Mouse (Mus musculus) midbrain, embryonic 10.5 days (tissue): Measurements from ENCODE around the gene Prmt6. TPM values are rescaled to one million over a fixed set of nuclear protein-coding genes. Genes with fewer than 3 reads are reported as not detected.

Experiments
- DNase-seq: peaks from one replicate; pipeline ENCODE4 v3.0.0-alpha.2; 2017; ENCODE audit warnings: low spot score
- H3K27ac ChIP-seq: fragments of 300-500 bp; sonication (generic); replicated peaks from 2 replicates; pipeline ENCODE4 v1.5.1; 2016; ENCODE audit warnings: mild to moderate bottlenecking
- H3K27me3 ChIP-seq: fragments of 300-500 bp; sonication (generic); 2 replicates; pipeline ENCODE4 v1.6.1; 2016; ENCODE audit warnings: low read depth, mild to moderate bottlenecking; ENCODE audit not compliant: poor library complexity, severe bottlenecking
- H3K36me3 ChIP-seq: fragments of 300-500 bp; sonication (generic); 2 replicates; pipeline ENCODE4 v1.6.1; 2016; ENCODE audit warnings: mild to moderate bottlenecking, moderate library complexity
- H3K4me1 ChIP-seq: fragments of 300-500 bp; sonication (generic); 2 replicates; pipeline ENCODE4 v1.6.1; 2016
- H3K4me3 ChIP-seq: fragments of 300-500 bp; sonication (generic); 2 replicates; pipeline ENCODE4 v1.5.1; 2016; ENCODE audit warnings: mild to moderate bottlenecking, moderate library complexity
- H3K9me3 ChIP-seq: fragments of 300-500 bp; sonication (generic); replicated peaks from 2 replicates; pipeline ENCODE4 v1.6.1; 2016; ENCODE audit warnings: mild to moderate bottlenecking
- WGBS: fragments of 180-500 bp; shearing (Covaris S2); methylation state at CpG from one replicate; pipeline ENCODE4 v1.1.7; 2016; 5-methylcytosine and 5-hydroxymethylcytosine counted together
- polyA plus RNA-seq: library from polyadenylated mRNA; unstranded; fragments of >200 nt; fragmentation: Nextera tagmentation; extraction: Ambion mirVana; gene quantifications from 2 replicates; pipeline ENCODE4 v1.2.1, GENCODE M21; 2016

The Prmt6 gene
- 27.4 and 28.2 TPM in 2 replicates for polyA plus RNA-seq

DNA sequence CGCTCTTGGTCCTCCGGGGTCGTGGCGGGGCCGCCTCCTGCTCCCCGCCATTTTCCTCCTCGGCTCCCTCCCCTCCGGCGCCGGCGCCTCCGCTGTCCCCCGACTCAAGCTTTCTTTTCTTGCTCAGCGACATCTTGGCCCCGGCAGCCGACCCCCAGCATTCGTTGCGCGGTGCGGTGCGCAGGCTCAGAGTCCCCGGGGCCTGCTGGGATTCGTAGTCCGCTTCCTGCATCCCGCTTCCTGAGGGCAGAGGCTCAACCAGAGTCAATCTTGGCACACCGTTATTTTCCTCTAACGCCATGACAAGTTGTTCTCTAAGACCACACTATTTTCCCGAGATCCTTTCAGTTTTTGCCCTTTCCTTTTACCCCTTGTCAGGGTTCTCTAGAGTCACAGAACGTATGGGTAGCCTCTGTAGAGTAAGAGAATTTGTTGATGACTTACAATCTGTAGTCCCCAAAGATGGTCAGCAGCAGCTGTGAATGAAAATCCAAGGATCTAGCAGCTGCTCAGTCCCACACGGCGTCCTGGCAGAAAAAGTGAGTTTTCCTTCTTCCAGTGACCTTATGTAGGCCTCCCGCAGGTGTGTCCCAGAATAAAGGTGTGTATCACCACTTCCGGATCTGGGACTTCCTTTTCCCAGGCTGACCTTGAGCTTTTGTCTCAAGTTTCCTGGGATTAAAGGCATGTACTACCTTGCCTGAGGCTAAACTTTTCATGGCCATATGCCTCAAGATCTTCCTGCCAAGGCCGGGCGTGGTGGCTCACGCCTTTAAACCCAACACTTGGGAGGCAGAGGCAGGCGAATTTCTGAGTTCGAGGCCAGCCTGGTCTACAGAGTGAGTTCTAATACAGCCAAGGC lies at the start of gene Prmt6:
Gene Prmt6, minus strand, starts transcription at position 160 of the 862 bp plus-strand sequence.
- H3K4me1 ChIP-seq: peaks cover 24% of the 10 kb centered on the region
- peak within 1 kb of the TSS; percentile 90 for H3K4me3 ChIP-seq

DNA sequence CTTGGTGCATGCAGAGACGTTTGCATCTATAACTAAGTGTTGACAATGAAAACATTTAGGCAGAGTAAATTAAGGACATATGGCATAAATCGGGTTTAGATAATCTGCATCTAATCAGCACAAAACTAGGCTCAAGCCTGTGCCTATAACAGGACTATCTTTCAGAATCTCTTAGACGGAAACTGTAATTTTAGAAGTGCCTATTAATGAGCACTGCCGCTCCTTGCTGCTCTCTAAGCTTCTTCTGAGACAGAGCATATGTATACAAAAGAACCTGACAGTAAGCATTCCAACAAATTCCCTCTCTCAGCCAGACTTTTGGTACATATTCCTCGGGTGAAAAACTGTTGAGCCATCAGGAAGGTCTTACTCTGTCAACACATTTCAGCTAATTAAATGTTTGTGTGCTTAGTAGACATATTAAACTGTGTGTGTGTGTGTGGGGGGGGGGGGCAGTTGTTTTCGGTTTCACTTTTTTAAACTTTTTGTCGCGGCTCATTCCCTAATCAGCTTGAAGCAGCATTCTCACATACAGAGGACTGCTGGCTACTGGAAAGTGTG lies 39.8 kb upstream of the Prmt6 start:
- DNase-seq: no peak
- no peak overlapping the region for H3K27ac ChIP-seq
- 90% methylated on average over 8 of the region's 8 CpGs for WGBS
- H3K36me3 ChIP-seq: no peaks in the 10 kb centered on the region
- no peaks in the 10 kb centered on the region for H3K9me3 ChIP-seq
- no peak overlapping the region for H3K4me3 ChIP-seq
- no peaks in the 10 kb centered on the region for H3K27me3 ChIP-seq
- H3K4me1 ChIP-seq: no peaks in the 10 kb centered on the region

More for the DNA sequence above, at the start of gene Prmt6:
- Histone ChIP-seq H3K36me3 (peaks cover 18% of the 10 kb centered on the region), H3K9me3 (no peaks in the 10 kb centered on the region), H3K27me3 (no peaks in the 10 kb centered on the region), H3K27ac (peak within 1 kb of the TSS; percentile 96)
- peak; percentile 91 for DNase-seq
- 20% methylated on average over 38 of the region's 38 CpGs for WGBS

DNA sequence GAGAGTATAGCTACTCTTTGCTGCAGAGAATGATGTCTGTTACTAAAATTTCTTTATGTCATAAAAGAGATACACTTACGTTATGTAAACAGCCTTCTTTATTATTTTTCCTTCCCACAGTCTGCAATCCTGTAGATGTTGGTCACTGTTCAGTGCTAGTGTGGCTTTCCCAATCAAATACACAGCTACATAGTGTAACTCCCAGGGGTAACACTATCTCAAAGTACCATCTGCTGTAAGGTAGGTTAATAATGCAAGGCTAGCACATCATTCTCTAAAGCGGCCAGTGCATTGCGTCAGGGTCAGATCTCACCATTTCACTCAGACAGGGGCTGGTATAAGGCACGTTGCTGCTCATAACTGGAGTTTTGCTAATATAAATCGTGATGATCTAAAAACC lies 31.9 kb upstream of the Prmt6 start:
- no peak for DNase-seq
- H3K4me3 ChIP-seq: no peak overlapping the region
- no peaks in the 10 kb centered on the region for H3K9me3 ChIP-seq
- H3K4me1 ChIP-seq: no peaks in the 10 kb centered on the region
- no peaks in the 10 kb centered on the region for H3K36me3 ChIP-seq
- H3K27me3 ChIP-seq: no peaks in the 10 kb centered on the region
- H3K27ac ChIP-seq: no peak overlapping the region
- 87% methylated on average over 5 of the region's 5 CpGs for WGBS

DNA sequence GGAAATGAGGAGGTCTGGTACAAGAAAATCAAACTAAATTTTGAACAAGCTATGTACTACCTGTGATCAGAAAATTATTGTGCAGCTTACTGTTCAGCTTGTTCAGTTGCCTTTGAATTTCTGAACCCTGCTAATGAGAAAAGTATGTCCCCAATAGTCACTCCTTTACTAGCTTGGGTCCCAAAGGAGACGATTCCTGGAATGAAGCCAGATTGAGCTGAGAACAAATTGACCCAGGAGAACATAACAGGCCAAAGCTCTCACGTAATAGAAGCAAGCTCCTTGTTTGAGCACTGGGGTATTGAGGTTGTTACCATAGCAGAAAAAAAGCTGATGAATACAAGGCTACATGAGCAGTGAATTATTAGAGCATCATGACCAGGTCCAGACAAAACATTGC lies 17.0 kb upstream of the Prmt6 start:
- no peaks in the 10 kb centered on the region for H3K27me3 ChIP-seq
- no peak overlapping the region for H3K4me3 ChIP-seq
- H3K9me3 ChIP-seq: no peaks in the 10 kb centered on the region
- 83% methylated on average over 2 of the region's 2 CpGs for WGBS
- DNase-seq: no peak
- H3K4me1 ChIP-seq: no peaks in the 10 kb centered on the region
- no peaks in the 10 kb centered on the region for H3K36me3 ChIP-seq
- H3K27ac ChIP-seq: no peak overlapping the region

DNA sequence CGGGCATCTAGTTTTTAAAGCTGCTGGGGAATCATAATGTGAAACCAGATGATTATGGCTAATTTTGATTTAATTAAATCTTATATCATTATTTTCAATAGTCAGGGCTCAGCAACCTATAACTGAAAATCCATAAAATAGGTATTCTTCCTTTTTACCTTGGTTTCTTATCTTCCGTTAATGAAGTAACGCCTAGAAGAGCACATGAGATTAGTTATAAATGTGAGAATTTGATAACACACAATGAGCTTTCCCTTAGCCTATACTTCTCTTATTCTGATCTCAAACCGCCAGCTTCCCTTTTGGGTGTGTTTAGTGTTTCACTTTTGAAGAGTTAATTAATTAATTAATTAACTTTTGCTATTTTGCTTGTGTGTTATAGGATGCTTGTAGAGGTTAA lies 2.3 kb upstream of the Prmt6 start:
- H3K9me3 ChIP-seq: no peaks in the 10 kb centered on the region
- H3K36me3 ChIP-seq: no peaks in the 10 kb centered on the region
- no peak overlapping the region for H3K27ac ChIP-seq
- WGBS: 92% methylated on average over 4 of the region's 4 CpGs
- H3K4me3 ChIP-seq: no peak overlapping the region
- DNase-seq: no peak
- H3K4me1 ChIP-seq: peaks cover 18% of the 10 kb centered on the region
- H3K27me3 ChIP-seq: no peaks in the 10 kb centered on the region

DNA sequence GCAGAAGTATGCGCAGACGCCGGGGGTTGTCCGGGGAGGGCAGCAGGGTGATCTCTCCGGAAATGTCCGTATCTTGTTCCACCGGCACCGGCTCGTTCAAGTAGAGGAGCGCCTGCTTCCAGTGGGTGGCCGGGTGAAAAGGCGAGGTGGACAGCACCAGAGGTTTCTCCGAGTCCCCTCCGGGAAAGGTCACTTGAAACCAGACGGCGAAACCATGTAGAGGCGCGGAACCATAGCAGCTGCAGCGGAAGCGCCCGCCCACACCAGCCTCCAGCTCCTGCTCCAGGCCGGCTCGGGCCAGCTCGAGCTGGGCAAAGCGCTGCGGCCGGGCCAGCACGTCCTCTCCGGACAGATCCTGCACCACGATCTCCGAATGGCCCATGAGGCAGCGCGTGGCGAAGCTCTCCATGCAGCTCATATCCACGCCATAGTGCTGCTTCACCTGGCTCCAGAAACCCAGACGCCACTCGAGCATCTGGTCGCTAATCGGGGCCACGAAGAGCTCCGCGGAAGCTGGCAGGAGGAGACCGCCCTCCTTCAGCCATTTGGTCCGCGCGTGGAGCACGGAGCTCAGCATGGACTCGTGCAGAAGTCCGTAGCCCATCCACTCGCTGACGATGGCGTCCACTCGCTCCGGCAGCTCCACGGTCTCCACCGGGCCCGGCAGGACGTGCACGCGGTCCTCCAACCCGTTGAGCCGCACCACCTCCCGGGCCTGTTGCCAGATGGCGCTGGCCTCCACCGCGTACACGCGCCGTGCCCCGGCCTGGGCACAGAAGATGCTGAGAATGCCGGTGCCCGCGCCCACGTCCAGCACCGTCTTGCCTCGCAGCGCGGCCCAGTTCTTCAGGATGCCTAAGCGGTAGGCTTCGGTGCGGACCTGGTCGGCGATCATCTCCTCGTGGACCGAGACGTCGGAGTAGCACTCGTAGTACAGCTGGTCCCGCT lies 633 bp downstream of the Prmt6 start:
- Histone ChIP-seq H3K4me1 (peaks cover 24% of the 10 kb centered on the region), H3K36me3 (peaks cover 22% of the 10 kb centered on the region), H3K9me3 (no peaks in the 10 kb centered on the region), H3K4me3 (peak overlapping the region; percentile 90), H3K27me3 (no peaks in the 10 kb centered on the region), H3K27ac (peak overlapping the region; percentile 96)
- under 1% methylated on average over 89 of the region's 89 CpGs for WGBS
- DNase-seq: peak; percentile 80

DNA sequence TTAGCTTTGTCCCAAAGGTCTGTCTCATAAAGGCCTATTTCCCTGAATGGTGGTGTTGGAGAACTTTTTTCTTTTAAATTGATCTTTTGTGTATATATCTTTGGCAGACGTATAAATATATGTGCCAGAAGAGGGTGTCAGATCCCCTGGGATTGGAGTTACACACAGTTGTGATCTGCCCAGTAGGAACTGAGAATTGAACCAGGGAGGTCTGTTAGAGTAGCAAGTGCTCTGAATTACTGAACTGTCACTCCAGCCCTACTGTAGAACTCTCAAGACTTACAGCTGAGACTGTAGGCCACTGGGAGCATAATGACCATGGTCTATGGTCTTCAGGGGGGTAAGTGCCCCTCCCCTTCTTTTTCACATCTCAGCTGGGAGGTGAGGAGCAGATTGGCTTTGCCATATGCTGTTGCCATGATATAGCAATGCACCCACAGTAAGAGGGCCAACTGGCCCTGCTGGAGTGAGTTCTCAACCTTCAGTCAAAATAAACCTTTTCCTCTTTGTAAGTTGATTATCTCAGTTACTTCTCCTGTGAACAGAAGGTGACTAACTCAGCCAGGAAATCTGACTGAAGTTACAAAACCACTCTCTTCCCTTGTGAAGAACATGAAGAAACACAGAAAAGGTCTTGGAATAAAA lies 13.9 kb downstream of the Prmt6 start:
- Histone ChIP-seq H3K27ac (no peak overlapping the region), H3K9me3 (no peaks in the 10 kb centered on the region)
- 82% methylated on average over 1 of the region's 1 CpGs for WGBS

More for the DNA sequence above, 13.9 kb downstream of the Prmt6 start:
- Histone ChIP-seq H3K27me3 (no peaks in the 10 kb centered on the region), H3K4me1 (no peaks in the 10 kb centered on the region), H3K4me3 (no peak overlapping the region), H3K36me3 (no peaks in the 10 kb centered on the region)
- no peak for DNase-seq

Other genes starting within 250 kb of the Prmt6 start
- 1.9 and 3.6 TPM in 2 replicates for gene Ntng1, start 107.0 kb downstream of the Prmt6 start, polyA plus RNA-seq